Mouse (Mus musculus): ENCODE data around the gene Phgdh. TPM values are rescaled to one million over a fixed set of nuclear protein-coding genes. Genes with fewer than 3 reads are reported as not detected.
A peak's percentile ranks its signal among the peaks of the same experiment; 100 is the strongest.

Phgdh gene
- polyA plus RNA-seq, 1 experiment, result 18.4 TPM

- no peaks in the 10 kb centered on the region for H3K36me3 ChIP-seq (ENCODE audit: control insufficient read depth, insufficient read depth, low read length)
These were observed 59.4 kb downstream of the Phgdh start, which contains the start of gene Hmgcs2 for GRCm38 (mm10) chr3:98280204-98280932. TSS of gene Hmgcs2 (plus strand) at chr3:98280435.

GRCm38 (mm10) chr3:98279682-98280081 lies 60.1 kb downstream of the Phgdh start:
- H3K27me3 ChIP-seq (ENCODE audit: control insufficient read depth, insufficient read depth, low read length), result no peaks in the 10 kb centered on the region
- 15% methylated on average over 4 of the region's 4 CpGs for WGBS
- H3K36me3 ChIP-seq (ENCODE audit: control insufficient read depth, insufficient read depth, low read length), result no peaks in the 10 kb centered on the region
- peaks cover 9% of the 10 kb centered on the region; the same call in 1 of the 2 replicates for H3K4me1 ChIP-seq (ENCODE audit: control insufficient read depth, insufficient read depth, insufficient read length, low read length)
- H3K4me3 ChIP-seq (ENCODE audit: low read depth, low read length), result no peak overlapping the region
- TF ChIP-seq POLR2A (IDR thresholded peaks at IDR 0.05; ENCODE audit: low read depth, low read length), result no peak
- H3K27ac ChIP-seq (ENCODE audit: insufficient read depth, low read depth, low read length), result peak overlapping the region; percentile 42

More at GRCm38 (mm10) chr3:98280204-98280932, 59.4 kb downstream of the Phgdh start, which contains the start of gene Hmgcs2:
- peaks cover 9% of the 10 kb centered on the region; the same call in 1 of the 2 replicates for H3K4me1 ChIP-seq (ENCODE audit: control insufficient read depth, insufficient read depth, insufficient read length, low read length)
- TF ChIP-seq POLR2A (IDR thresholded peaks at IDR 0.05; ENCODE audit: low read depth, low read length) (peak; percentile 50; the same call in 1 of the 2 replicates), CTCF (IDR thresholded peaks at IDR 0.05; ENCODE audit: extremely low read depth, insufficient read length, insufficient replicate concordance, low read depth, low read length) (no peak)
- H3K27ac ChIP-seq (ENCODE audit: insufficient read depth, low read depth, low read length), result peak within 1 kb of the TSS; percentile 42
- H3K4me3 ChIP-seq (ENCODE audit: low read depth, low read length), result peak within 1 kb of the TSS; percentile 52
- WGBS, result 13% methylated on average over 14 of the region's 14 CpGs
- H3K27me3 ChIP-seq (ENCODE audit: control insufficient read depth, insufficient read depth, low read length), result no peaks in the 10 kb centered on the region

DNA sequence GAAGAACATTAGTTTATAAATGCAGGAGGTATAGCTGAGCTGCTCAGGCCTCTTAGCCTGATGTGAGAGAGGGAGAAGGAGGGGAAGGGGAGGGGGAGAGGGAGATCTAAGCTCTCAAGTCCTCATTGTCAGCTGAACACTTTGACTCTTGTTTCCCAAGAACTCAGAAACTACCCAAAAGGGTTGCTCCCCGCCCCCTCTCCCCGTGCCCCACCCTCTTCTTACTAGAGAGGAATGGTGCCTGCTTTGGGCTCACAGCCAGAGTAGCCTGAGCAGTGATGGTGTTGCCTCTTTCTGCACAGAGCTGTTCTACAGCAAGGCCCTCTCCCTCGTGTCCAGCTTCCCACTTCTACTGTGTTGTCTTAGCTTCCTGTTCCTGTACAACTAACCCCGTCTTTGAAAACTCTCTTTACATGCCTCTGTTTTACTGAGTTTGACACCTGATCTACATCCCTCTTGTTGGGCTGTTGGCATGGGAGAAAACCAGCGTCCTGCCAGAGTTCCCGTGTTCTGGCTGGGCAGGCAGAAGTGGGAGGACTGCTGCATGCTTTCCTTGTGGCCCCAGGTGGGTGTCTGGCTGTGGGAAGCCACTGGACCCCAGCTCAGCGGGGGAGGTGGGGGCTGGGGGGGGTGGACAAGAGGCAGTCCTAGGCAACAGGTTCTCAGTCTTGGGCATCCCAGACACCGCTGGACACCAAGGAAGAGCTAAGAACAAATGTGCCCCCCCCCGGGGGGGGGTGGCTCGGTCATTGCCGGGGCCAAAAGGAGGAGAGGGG lies 66.0 kb downstream of the Phgdh start:
- Histone ChIP-seq H3K4me1 (ENCODE audit: control insufficient read depth, insufficient read depth, insufficient read length, low read length) (peaks cover 6% of the 10 kb centered on the region), H3K36me3 (ENCODE audit: control insufficient read depth, insufficient read depth, low read length) (no peaks in the 10 kb centered on the region), H3K4me3 (ENCODE audit: low read depth, low read length) (no peak overlapping the region), H3K27ac (ENCODE audit: insufficient read depth, low read depth, low read length) (no peak overlapping the region), H3K27me3 (ENCODE audit: control insufficient read depth, insufficient read depth, low read length) (0 out of 2 replicates have a peak, but pooled peaks cover 4% of the 10 kb centered on the region)
- WGBS, result 52% methylated on average over 11 of the region's 11 CpGs
- no peak for TF ChIP-seq CTCF (IDR thresholded peaks at IDR 0.05; ENCODE audit: extremely low read depth, insufficient read length, insufficient replicate concordance, low read depth, low read length)
- no peak for TF ChIP-seq POLR2A (IDR thresholded peaks at IDR 0.05; ENCODE audit: low read depth, low read length)

DNA sequence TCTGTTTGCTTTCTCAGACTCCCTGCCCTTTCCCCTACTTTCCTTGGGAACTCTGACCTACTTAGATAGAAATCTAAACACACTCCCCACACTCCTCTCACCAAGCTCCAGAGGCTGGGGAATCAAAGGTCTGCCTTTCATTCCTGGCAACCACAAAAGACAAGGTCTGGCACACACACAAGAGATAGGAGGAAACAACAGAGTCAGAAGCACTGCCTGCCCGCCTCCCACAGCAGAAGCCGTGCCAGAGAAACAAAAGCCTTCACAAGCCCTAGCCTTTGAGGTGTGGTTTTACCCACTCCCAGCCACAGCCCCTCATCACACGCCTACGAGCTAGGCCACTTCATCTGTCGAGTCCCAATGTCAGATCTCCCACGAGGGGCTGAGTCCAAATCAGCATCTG lies 72.5 kb downstream of the Phgdh start:
- no peak for TF ChIP-seq CTCF (IDR thresholded peaks at IDR 0.05; ENCODE audit: extremely low read depth, insufficient read length, insufficient replicate concordance, low read depth, low read length)
- no peak for TF ChIP-seq POLR2A (IDR thresholded peaks at IDR 0.05; ENCODE audit: low read depth, low read length)
- 7% methylated on average over 6 of the region's 6 CpGs for WGBS
- H3K4me1 ChIP-seq (ENCODE audit: control insufficient read depth, insufficient read depth, insufficient read length, low read length), result peaks cover 9% of the 10 kb centered on the region
- no peak overlapping the region for H3K27ac ChIP-seq (ENCODE audit: insufficient read depth, low read depth, low read length)
- H3K4me3 ChIP-seq (ENCODE audit: low read depth, low read length), result no peak overlapping the region
- no peaks in the 10 kb centered on the region for H3K36me3 ChIP-seq (ENCODE audit: control insufficient read depth, insufficient read depth, low read length)
- no peaks in the 10 kb centered on the region for H3K27me3 ChIP-seq (ENCODE audit: control insufficient read depth, insufficient read depth, low read length)

Other genes with a start within 250 kb of the Phgdh start
- not detected in 2 replicates for gene Adam30, start 179.4 kb downstream of the Phgdh start, polyA plus RNA-seq (2012; rRNA removed)
- 30.1 and 67.3 TPM in 2 replicates for gene Reg4, start 117.8 kb downstream of the Phgdh start, polyA plus RNA-seq (2012; rRNA removed)
- 4.2 and 5.1 TPM in 2 replicates for gene Hmgcs2, start 59.6 kb downstream of the Phgdh start, polyA plus RNA-seq (2012; rRNA removed)
- 0.71 and 0.89 TPM in 2 replicates for gene Zfp697, start 42.5 kb upstream of the Phgdh start, polyA plus RNA-seq (2012; rRNA removed)
- not detected in 2 replicates for gene Gm4450, start 117.1 kb upstream of the Phgdh start, polyA plus RNA-seq (2012; rRNA removed)
- gene Hsd3b4, start 170.5 kb upstream of the Phgdh start, polyA plus RNA-seq (2012; rRNA removed), result not detected in 2 replicates
- not detected in 2 replicates for gene Gm10681, start 248.8 kb upstream of the Phgdh start, polyA plus RNA-seq (2012; rRNA removed)

Measured in small intestine, adult 2 months (tissue).